Mouse (Mus musculus) lung, embryonic 16.5 days (tissue): ENCODE measurements at regions not wholly inside any gene's neighbourhood (a gene's known extent, or its start where the extent isn't known, plus 50 kb on each side); places are given as distances from the start of the nearest gene placed in this dataset.
A peak's percentile ranks its signal among the peaks of the same experiment; 100 is the strongest.

Experiments
- ATAC-seq: fragments of 200-750 bp; cut with Nextera tagmentation; 2 replicates; pipeline ENCODE4 v1.8.0; 2017; ENCODE audit warnings: low read depth, mild to moderate bottlenecking, moderate library complexity
- H3K27ac ChIP-seq: fragments of 300-500 bp; sonication (generic); 2 replicates; pipeline ENCODE4 v1.5.1; 2014; ENCODE audit warnings: mild to moderate bottlenecking, control low read depth, low read length
- H3K27me3 ChIP-seq: fragments of 300-500 bp; sonication (generic); 2 replicates; pipeline ENCODE4 v1.6.1; 2014; ENCODE audit warnings: low read depth, low read length, mixed read lengths; ENCODE audit not compliant: control insufficient read depth, insufficient read depth
- H3K36me3 ChIP-seq: fragments of 300-500 bp; sonication (generic); 2 replicates; pipeline ENCODE4 v1.6.1; 2014; ENCODE audit warnings: low read length; ENCODE audit not compliant: control insufficient read depth, insufficient read depth
- H3K4me1 ChIP-seq: fragments of 300-500 bp; sonication (generic); replicated peaks from 2 replicates; pipeline ENCODE4 v1.6.1; 2014; ENCODE audit warnings: low read length, mixed read lengths; ENCODE audit not compliant: control insufficient read depth, insufficient read depth
- H3K4me2 ChIP-seq: fragments of 300-500 bp; sonication (generic); 2 replicates; pipeline ENCODE4 v1.6.1; 2014; ENCODE audit warnings: low read depth, low read length, control low read depth
- H3K4me3 ChIP-seq: fragments of 300-500 bp; sonication (generic); 2 replicates; pipeline ENCODE4 v1.5.1; 2014; ENCODE audit warnings: mild to moderate bottlenecking, low read length, control low read depth
- H3K9ac ChIP-seq: fragments of 300-500 bp; sonication (generic); 2 replicates; pipeline ENCODE4 v1.6.1; 2014; ENCODE audit warnings: low read length, control low read depth
- H3K9me3 ChIP-seq: fragments of 300-500 bp; sonication (generic); 2 replicates; pipeline ENCODE4 v1.6.1; 2016; ENCODE audit warnings: low read length; ENCODE audit not compliant: control insufficient read depth
- WGBS: fragments of 180-500 bp; shearing (Covaris S2); extraction: QIAGEN DNeasy Blood & Tissue Kit; methylation state at CpG from one replicate; pipeline ENCODE4 v1.1.7; 2014; 5-methylcytosine and 5-hydroxymethylcytosine counted together

DNA sequence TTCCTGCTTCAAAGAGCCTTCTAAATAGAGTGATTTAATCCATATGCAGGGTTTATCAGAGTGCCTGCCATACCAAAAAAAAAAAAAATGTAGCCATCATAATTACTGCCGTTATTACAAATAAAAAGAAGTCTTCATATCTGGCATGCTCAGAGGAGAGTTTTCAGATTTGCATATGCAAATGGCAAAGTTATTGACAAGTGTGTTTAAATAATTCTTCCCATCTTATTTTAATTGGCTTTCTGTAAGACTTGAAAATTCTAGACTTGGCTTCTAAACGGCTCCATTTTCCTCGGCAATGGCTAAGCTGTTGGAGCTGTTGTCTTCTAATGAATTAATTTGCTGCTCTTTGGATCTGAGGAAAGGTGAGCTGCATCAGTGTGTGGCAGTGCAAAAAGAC is 144.1 kb upstream of the Gm765 start:
- H3K9ac ChIP-seq = no peak overlapping the region
- no peak overlapping the region for H3K4me2 ChIP-seq
- ATAC-seq = no peak
- no peak overlapping the region for H3K27ac ChIP-seq
- no peak overlapping the region for H3K4me3 ChIP-seq
- H3K36me3 ChIP-seq = no peaks in the 10 kb centered on the region
- no peaks in the 10 kb centered on the region for H3K27me3 ChIP-seq
- H3K9me3 ChIP-seq = no peaks in the 10 kb centered on the region
- H3K4me1 ChIP-seq = no peaks in the 10 kb centered on the region
- 89% methylated on average over 3 of the region's 3 CpGs for WGBS

DNA sequence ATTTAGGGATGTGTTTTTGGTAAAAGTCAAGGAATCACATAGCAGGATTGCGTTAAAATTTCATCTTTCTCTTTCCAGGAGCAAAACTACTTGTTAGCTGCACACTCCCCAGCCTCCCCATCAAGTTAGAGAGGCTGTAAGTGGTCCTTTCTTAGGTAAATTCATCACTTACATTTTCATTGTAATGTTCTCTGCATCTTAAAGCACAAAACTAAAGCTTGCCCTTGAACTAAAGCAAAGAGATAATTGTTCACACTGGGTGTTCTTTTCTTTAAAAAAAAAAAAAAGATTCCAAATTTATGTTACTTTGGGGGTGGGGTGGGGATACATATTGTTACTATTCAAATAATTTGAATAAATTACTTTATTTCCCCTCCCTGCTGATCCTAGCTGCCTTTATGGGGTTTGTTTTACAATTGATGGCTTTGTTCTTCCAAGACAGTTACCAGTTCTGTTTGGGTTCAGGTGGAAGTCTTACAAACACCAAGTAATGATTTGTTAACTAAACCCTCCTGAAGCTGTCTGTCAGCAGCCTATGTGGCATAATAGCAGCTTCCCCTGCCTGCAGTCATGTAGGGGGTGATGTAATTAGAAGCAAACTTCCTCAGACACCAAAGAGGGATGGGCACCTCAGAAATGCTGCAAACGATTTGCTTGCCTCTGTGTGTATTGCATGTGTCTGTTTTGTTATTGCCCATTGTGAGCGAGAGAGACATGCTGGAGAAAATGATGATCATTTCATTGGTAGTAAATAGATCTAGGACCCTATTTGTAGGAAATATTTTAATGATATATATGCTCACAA is 141.0 kb upstream of the Gm765 start:
- H3K27me3 ChIP-seq = no peaks in the 10 kb centered on the region
- no peak overlapping the region for H3K9ac ChIP-seq
- WGBS = 49% methylated on average over 3 of the region's 3 CpGs
- no peaks in the 10 kb centered on the region for H3K9me3 ChIP-seq
- no peaks in the 10 kb centered on the region for H3K36me3 ChIP-seq
- no peaks in the 10 kb centered on the region for H3K4me1 ChIP-seq
- no peak overlapping the region for H3K27ac ChIP-seq
- no peak overlapping the region for H3K4me2 ChIP-seq
- no peak for ATAC-seq
- H3K4me3 ChIP-seq = no peak overlapping the region

DNA sequence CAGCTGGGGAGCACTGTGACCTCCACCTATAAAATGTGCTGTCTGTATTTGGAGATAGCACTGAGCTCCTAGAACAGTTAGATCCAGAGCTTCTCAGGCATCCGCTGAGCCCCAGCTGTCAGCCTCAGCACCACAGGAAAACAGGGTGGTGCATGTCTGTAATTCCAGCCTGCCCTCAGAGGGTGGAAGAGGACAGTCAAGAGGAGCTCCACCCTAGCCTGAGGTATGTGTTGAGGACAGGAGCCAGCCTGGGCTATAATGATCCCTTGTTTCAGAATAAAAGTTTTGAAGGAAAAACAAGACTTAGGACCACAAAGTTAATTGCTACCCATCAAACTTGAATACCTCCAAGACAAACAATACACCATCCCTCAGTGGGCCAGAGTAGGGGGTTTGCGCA is 139.8 kb upstream of the Gm765 start:
- 68% methylated on average over 2 of the region's 2 CpGs for WGBS
- no peak overlapping the region for H3K9ac ChIP-seq
- no peak overlapping the region for H3K4me2 ChIP-seq
- no peaks in the 10 kb centered on the region for H3K4me1 ChIP-seq
- H3K4me3 ChIP-seq = no peak overlapping the region
- no peaks in the 10 kb centered on the region for H3K36me3 ChIP-seq
- no peaks in the 10 kb centered on the region for H3K9me3 ChIP-seq
- H3K27ac ChIP-seq = no peak overlapping the region
- H3K27me3 ChIP-seq = no peaks in the 10 kb centered on the region
- ATAC-seq = no peak

DNA sequence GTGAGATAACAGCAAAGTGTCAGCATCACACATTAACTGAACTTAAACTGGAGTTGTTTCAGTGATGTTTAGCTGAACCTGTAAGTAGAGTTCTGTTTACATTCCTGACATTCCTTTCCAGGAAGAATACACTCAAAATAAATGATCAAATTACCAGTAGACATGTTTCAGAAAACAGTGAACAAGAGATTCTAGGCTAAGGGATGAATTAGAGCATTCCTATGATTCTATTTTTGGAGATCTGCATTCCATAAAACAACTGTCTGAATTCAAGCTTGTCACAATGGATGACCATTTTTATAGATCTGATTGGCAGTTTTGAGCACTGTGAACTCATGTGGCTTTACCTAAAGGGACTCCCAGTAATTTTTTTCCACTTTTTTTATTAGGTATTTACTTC is 125.0 kb upstream of the Gm765 start:
- Histone ChIP-seq H3K27me3 (no peaks in the 10 kb centered on the region), H3K27ac (no peak overlapping the region), H3K36me3 (no peaks in the 10 kb centered on the region), H3K4me1 (no peaks in the 10 kb centered on the region), H3K4me2 (no peak overlapping the region), H3K9ac (no peak overlapping the region), H3K9me3 (no peaks in the 10 kb centered on the region), H3K4me3 (no peak overlapping the region)
- no peak for ATAC-seq

DNA sequence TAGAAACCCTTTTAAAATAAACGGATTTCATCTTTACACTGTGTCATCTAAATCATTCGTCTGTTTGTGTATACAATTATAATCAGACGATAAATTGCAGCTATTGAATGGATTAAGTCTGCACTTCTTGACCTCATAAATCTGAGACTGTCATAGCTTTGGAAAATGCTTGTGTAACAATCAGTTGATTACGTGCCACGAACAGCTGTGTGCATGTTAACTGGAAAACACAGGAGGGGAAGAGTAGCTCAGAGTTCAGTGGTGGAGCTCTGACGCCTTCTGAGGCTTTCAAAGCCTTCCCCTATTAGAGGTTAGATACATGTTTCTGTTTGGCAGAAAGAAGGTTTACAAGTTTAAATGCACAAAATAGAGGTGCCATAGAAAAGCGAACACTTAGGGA is 109.7 kb upstream of the Gm765 start:
- Histone ChIP-seq H3K27me3 (no peaks in the 10 kb centered on the region), H3K27ac (no peak overlapping the region), H3K4me1 (no peaks in the 10 kb centered on the region), H3K9ac (no peak overlapping the region), H3K36me3 (no peaks in the 10 kb centered on the region), H3K4me3 (no peak overlapping the region), H3K4me2 (no peak overlapping the region), H3K9me3 (no peaks in the 10 kb centered on the region)
- WGBS = 43% methylated on average over 7 of the region's 7 CpGs
- ATAC-seq = peak; percentile 74

DNA sequence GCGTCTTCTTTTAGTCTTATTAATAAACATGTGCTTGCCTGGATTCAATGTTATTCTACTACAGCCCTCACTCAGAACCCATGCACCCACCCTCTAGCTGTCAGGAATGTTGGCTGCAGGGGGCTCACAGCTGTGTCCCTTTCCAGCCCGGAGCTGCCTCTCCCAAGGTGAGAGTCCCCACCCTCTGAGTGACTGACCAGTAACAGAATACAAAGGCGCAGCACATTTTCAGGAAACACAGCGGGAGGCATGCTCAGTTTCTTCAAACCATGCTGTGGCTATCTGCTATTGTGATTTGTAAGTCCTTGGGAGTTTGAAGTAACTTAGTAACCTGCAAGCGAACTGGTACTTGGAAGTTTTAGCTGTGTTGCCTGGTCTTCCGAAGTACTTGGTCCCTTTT is 93.1 kb upstream of the Gm765 start:
- no peak for ATAC-seq
- Histone ChIP-seq H3K4me3 (no peak overlapping the region), H3K4me1 (no peaks in the 10 kb centered on the region), H3K36me3 (no peaks in the 10 kb centered on the region), H3K9ac (no peak overlapping the region), H3K27ac (no peak overlapping the region), H3K27me3 (no peaks in the 10 kb centered on the region), H3K4me2 (peak overlapping the region; percentile 14; the same call in 1 of the 2 replicates), H3K9me3 (no peaks in the 10 kb centered on the region)
- 24% methylated on average over 6 of the region's 6 CpGs for WGBS

DNA sequence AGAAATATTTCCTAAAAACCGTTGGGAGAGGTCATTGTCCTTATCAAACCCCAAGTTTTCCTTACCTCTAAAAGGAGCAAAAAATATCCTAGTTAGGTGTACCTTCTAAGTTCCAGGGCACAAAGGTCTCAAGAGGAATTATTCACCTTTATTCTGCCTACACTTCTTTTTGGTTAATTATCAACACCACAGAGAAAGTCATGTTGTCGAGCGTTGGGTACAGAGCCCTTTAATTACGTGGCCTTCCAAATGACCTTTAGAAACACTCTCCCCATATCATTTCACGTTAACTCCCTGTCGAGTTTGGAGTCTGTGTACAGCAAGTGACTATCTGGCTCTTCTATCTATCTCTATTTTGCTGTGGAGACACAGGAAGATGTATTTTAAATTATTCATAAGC is 90.7 kb upstream of the Gm765 start:
- H3K9ac ChIP-seq = no peak overlapping the region
- H3K27ac ChIP-seq = no peak overlapping the region
- ATAC-seq = no peak
- H3K9me3 ChIP-seq = no peaks in the 10 kb centered on the region
- H3K4me2 ChIP-seq = no peak overlapping the region
- H3K27me3 ChIP-seq = no peaks in the 10 kb centered on the region
- no peaks in the 10 kb centered on the region for H3K4me1 ChIP-seq
- H3K36me3 ChIP-seq = no peaks in the 10 kb centered on the region
- WGBS = 45% methylated on average over 6 of the region's 6 CpGs
- no peak overlapping the region for H3K4me3 ChIP-seq

DNA sequence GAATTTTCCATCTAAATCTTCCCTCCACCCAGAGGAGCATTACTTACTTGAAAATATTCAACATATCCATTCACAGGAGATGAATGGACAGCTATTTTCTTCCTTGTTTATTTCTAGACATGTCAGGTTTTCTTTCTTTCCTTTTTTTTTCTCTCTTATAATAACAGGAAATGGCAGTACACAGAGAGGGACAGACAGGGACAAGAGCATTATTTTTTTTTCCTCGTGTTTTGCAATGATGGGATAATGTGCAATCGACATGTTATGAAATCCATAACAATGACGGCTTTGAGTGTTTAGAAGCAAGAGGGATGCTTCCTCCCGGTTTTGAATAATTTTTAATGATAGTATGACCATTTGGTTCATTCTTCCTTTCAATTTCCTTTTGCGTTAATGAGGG is 86.6 kb upstream of the Gm765 start:
- H3K9ac ChIP-seq = no peak overlapping the region
- no peaks in the 10 kb centered on the region for H3K27me3 ChIP-seq
- no peaks in the 10 kb centered on the region for H3K4me1 ChIP-seq
- no peaks in the 10 kb centered on the region for H3K36me3 ChIP-seq
- no peak overlapping the region for H3K4me3 ChIP-seq
- WGBS = 48% methylated on average over 5 of the region's 5 CpGs
- no peak overlapping the region for H3K27ac ChIP-seq
- no peak overlapping the region for H3K4me2 ChIP-seq
- no peaks in the 10 kb centered on the region for H3K9me3 ChIP-seq
- peak; percentile 61 for ATAC-seq

DNA sequence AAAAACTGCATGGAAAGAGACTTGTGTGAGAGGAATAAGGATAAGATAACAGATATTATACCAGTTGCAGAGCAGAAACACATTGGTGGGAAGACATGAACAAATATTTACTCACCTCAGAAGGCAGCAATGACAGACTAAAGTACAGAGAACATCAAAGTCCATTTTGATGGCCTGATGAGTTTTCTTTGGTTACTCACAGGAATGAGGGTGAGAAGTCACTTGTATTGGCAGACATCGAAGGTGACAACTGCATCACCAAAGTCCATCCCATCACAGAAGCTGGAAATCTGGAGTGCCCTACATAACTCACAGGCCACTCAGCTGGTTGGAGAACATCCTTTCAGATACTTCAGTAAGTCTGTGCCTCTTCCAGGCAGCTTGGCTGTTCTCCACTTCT is 60.1 kb upstream of the Gm765 start:
- no peak overlapping the region for H3K27ac ChIP-seq

DNA sequence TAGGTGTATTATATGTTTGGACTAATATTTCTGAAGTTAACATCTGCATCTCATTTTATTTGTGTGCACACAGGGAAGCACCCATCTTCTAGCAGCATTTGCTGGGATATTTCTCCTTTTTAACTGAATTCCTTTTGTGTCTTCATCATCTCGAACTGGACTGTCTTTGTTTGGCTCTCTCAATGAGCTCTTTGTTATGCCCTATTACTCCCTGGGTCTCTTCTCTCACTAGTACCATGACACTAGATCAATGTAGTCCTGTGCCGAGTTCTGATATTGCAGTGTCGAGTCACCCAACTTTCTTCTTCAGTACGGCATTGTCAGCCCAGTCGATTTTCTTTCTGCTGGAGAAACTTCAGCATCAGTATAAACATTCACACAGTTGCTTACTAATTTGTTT is 52.0 kb upstream of the Gm765 start:
- Histone ChIP-seq H3K9ac (no peak overlapping the region), H3K9me3 (no peaks in the 10 kb centered on the region), H3K4me1 (no peaks in the 10 kb centered on the region), H3K27ac (no peak overlapping the region), H3K36me3 (no peaks in the 10 kb centered on the region), H3K4me3 (no peak overlapping the region), H3K27me3 (no peaks in the 10 kb centered on the region), H3K4me2 (no peak overlapping the region)
- 68% methylated on average over 5 of the region's 5 CpGs for WGBS
- ATAC-seq = no peak

More for the DNA sequence above, 60.1 kb upstream of the Gm765 start:
- 86% methylated on average over 1 of the region's 1 CpGs for WGBS
- Histone ChIP-seq H3K4me3 (no peak overlapping the region), H3K4me1 (no peaks in the 10 kb centered on the region), H3K9me3 (no peaks in the 10 kb centered on the region), H3K9ac (no peak overlapping the region), H3K36me3 (no peaks in the 10 kb centered on the region), H3K4me2 (no peak overlapping the region), H3K27me3 (no peaks in the 10 kb centered on the region)
- ATAC-seq = no peak
